Mouse (Mus musculus): ENCODE measurements around the gene Il16.

Il16 gene

DNA sequence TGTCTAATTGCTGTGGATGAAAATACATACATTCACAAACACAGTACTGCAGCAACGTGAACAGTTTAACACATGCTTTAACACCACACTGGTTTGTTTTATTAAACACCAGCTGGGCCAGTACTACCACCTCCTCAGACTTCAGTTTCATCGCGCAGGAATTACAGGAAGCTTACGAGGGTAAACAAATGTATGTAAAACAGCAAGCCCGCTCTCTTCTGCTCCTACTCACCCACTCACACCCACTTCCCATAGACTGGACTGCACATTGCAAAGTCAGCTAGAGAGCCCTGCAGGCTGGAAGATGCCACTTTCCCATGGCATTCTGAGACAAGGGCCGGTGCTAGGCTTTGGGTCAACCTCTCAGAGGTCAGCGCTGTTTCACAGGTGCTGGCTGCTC lies 96.7 kb downstream of the Il16 start:
- DNase-seq (ENCODE audit: low read depth, low spot score): no peak

- peak; percentile 36 for DNase-seq (ENCODE audit: low read depth, low spot score)
Measured at GRCm38 (mm10) chr7:83645476-83645875, 100.0 kb downstream of the Il16 start.

DNA sequence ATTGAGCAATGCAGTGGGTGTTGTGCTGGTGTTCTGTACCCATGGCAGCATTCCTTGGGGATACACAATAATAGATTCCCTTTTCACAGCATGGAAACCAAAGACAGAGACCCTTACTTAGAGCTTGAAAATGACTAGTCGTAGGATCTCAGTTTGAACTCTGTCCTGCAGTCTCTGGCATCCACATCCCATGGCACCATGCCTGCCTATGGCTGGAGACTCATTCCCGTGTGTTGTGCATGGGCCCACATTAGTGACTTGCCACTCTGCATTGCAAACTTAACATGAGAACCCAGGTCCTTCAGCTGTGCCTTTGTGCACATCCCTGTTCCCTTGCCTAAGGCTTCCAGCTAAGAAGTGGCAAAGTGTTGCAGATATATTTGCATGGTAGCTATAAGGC lies 100.8 kb downstream of the Il16 start:
- no peak for DNase-seq (ENCODE audit: low read depth, low spot score)

GRCm38 (mm10) chr7:83643581-83643980 lies 101.9 kb downstream of the Il16 start:
- no peak for DNase-seq (ENCODE audit: low read depth, low spot score)

- DNase-seq (ENCODE audit: low read depth, low spot score): no peak
Measured at GRCm38 (mm10) chr7:83641163-83641562, 104.4 kb downstream of the Il16 start.

DNA sequence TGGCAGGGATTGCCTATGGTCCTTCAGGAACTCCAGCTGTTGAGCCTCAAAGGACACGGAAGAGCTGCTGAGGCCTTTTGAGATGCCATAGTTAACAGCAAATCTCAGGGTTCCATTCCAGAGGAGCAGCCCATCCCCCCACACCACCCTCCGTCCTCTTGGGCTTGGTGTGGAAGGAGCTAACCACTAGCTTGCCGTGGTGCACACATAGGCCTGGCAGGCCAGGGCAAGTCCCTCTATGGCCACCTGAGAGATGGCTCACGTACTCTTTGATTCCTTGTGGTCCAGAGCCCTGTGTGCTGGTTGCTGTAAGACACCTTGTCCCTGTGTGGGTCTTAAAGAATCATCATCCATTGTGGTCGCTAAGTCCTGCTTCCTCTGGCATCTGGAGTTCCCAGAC lies 104.9 kb downstream of the Il16 start:
- DNase-seq (ENCODE audit: low read depth, low spot score): no peak

DNA sequence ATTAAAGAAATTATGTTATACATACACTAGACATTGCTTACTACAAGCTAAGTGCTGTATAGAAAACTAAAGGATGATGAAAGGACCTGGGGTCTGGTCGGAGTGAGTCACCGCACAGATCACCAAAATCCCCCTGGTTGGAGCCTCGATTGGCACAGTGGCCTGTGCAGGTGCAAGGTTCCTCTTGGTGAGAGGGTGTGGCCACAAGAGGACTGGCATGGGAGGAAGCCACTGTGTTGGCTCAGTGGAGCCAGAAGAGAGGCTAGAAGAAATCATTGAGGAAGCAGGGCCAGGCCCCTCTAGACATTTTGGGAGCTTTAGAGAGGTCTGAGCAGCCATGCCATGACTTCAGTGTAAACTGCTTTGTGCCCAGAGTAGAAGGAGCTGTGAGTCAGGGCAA lies 106.4 kb downstream of the Il16 start:
- no peak for DNase-seq (ENCODE audit: low read depth, low spot score)

DNA sequence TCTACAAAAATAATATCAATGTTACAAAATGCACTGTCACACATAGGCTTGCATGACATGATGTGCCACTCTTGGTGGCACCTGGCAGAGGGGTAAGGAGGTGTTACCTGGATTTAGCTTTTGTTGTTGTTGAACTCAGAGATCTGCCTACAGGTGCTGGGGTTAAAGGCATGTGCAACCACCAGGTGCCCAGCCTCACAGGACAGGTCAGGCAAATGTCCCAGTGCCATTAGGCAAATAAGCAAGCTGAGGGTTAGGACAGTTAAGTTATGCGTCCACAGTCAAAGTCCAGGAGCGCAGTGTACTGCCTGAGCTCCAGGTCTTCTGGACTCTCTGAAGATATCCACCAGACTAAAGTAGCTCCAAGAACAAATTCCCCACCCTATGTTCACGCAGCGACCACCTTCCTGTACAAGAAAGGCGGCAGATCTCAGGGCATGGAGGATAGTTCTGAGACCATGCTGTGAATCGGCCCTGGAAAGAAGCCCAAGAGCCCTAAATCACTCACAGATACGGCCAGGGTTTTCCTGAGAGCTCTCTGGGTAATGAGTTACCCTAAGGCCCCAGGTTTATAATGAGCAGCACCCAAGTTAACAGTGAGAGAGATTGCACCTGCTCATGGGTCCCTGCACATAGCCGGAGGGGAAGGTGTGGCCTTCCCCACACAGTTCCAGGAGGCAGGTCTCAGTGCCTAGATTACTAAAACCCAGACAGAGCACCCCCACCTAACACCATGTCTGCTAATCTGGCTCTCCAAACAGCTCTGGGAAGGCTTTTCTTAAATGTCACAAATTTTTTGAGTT lies 107.5 kb downstream of the Il16 start:
- DNase-seq (ENCODE audit: low read depth, low spot score): no peak

GRCm38 (mm10) chr7:83636425-83636824 lies 109.1 kb downstream of the Il16 start:
- DNase-seq (ENCODE audit: low read depth, low spot score): no peak

GRCm38 (mm10) chr7:83635726-83636125 lies 109.8 kb downstream of the Il16 start:
- no peak for DNase-seq (ENCODE audit: low read depth, low spot score)

DNA sequence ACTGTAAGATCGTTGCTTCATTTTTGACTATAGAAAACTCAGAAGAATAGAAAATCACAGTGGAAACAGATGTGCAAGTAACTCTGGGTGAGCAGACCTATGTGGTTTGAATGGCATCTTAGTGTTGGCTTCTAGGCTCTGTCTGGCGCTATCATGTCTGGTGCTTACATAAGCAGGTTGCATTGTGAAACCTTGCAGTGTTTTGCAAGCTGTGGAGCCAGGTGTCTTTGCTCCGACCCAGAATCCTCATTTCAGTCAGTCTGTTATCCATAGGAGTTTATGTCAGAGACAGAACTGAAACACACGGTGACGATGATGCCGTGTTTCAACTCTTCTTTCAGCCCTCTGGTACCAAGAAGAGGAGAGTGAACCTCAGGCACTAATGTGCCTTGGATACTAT lies 111.7 kb downstream of the Il16 start:
- no peak for DNase-seq (ENCODE audit: low read depth, low spot score)

DNA sequence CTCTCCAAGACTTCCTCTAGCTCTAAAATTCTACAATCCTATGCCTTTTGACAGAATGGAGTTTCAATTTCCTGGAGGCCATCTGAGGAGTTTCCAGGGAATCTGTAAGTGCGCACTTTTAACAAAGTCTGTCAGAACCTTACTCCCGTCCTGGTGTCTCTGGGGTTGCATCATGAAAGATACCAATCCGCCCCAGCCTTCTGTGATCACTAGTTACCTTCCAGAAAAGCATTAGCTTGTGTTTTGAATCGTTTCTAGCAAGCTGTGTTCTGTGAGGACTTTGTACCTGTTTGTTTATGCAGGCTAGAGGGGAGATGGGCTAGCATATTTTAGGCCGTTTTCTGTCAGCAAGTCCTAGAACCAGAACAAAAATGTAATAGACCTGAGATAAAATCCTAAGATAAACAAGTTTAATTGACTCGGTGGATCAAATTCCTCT lies 112.8 kb downstream of the Il16 start:
- no peak for DNase-seq (ENCODE audit: low read depth, low spot score)

DNA sequence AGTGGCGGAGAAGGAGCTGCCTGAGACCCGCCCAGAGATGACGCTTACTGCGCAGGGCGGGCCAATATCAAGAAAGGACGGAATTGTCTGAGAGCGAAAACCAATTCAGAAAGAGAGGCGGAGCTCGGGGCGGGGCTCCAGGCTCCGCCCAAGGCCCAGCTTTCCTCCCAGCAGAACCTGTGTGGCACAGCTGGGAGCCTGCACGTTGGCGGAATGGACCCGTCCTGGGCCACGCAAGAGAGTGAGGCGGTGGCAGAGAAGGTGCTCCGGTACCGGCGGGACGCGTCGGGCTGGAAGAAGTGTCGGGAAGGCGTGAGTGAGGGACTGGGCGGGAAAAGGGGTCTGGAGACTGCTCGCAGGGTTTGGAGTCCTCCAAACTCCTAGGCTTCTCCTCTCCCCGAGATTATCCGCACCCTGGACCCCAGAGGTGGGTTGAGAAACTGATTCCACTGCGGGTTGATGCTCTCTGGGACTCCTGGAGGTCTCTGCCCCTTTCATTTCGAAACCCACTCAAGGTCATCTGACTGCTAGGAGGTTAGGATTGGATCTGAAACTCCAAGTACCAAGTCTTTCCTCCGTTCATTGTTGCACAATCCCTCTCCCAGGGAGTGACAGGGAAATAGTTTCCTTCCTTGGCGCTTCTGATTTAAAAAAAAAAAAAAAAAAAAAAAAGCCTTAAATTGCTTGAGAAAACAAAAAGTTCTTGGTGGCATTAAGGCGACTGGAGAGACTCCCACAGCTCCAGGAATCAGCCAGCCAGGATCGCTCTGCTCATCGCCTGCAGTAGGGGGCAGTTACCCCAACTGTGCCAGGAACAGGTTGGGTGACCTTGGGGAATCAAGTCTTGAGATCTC lies 113.5 kb downstream of the Il16 start, which contains the start of gene Stard5:
Stard5 (plus strand) TSS at position 132 of the 854 bp plus-strand sequence.
- DNase-seq (ENCODE audit: low read depth, low spot score): peak; percentile 89

- DNase-seq (ENCODE audit: low read depth, low spot score): no peak
Measured at GRCm38 (mm10) chr7:83631073-83631827, 114.3 kb downstream of the Il16 start.

GRCm38 (mm10) chr7:83627369-83627768 lies 118.2 kb downstream of the Il16 start:
- DNase-seq (ENCODE audit: low read depth, low spot score): no peak

GRCm38 (mm10) chr7:83626557-83627257 lies 118.8 kb downstream of the Il16 start:
- DNase-seq (ENCODE audit: low read depth, low spot score): no peak

- DNase-seq (ENCODE audit: low read depth, low spot score): no peak
Measured at GRCm38 (mm10) chr7:83624065-83624464, 121.5 kb downstream of the Il16 start.

DNA sequence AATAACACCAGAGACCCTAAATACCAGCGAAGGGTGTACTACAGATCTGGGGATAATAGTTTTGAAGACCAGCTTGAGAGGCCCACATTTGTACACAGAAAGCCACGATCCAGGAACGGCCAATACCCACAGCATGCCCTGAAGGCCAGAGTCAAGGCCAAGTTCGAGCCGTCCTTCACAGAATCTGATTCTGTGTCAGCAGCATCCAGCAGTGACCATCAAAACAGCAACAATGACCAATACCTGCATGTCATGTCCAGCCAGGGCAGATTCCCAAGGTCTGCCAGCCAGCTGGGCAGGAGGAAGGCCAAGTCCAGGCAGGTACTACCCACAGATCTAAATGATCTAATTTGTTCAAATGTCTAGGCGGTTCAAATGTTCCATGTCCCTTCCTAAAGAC lies 122.9 kb downstream of the Il16 start:
- no peak for DNase-seq (ENCODE audit: low read depth, low spot score)

GRCm38 (mm10) chr7:83618709-83619108 lies 126.8 kb downstream of the Il16 start:
- no peak for DNase-seq (ENCODE audit: low read depth, low spot score)

DNA sequence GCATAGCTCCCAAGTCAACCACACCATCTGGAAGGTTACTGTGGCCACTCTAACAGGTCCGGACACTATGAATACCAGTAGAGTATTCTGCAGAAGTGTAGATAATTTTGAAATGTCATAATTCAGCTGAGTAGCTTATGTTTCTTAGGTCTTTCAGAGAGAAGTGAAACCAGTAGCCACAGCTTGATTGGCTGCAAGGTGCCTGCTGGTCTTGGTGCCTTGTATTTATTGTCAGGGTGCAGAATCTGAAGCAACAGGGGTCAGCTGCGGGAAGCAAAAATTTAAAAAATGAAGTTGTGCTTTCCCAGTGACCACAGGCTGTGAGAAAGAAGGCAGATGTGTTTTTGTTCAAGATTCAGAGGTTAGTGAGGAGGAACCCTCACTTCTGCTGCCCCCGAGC lies 129.3 kb downstream of the Il16 start:
- peak; percentile 26 for DNase-seq (ENCODE audit: low read depth, low spot score)

DNA sequence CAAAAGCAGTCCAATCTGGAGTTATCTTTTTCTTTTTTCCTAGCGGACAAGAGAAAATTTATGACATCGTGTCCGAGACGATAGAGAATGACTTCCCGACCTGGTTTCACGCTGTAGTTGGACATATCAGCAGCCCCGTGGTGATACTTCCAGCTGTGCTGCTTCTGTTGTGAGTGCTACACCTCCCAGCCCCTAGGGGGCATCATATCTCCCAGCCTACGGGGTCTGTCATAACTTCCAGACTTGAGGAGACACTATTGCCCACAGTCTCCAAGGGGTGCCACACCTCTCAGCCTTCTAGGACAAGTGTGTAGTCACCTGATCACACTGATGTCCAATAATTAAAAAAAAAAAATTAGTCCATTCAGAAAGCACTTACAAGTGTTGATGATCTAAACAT lies 129.7 kb downstream of the Il16 start:
- no peak for DNase-seq (ENCODE audit: low read depth, low spot score)
